Mouse (Mus musculus): ENCODE measurements around the gene Umad1.

Umad1 gene

GRCm38 (mm10) chr6:8259004-8259666, at the start of gene Umad1, which contains the start of the genes Rpa3 and Gm45062:
Gene Umad1 (plus strand): TSS chr6:8259288.
Gene Rpa3 (minus strand): TSS chr6:8259173.
Gene Gm45062 (plus strand): TSS chr6:8259450.
- DNase-seq (ENCODE audit: low read depth, low spot score): peak; percentile 92

GRCm38 (mm10) chr6:8209866-8210186, 49.3 kb upstream of the Umad1 start:
- DNase-seq (ENCODE audit: low read depth, low spot score): no peak

- no peak for DNase-seq (ENCODE audit: low read depth, low spot score)
Measured at GRCm38 (mm10) chr6:8210661-8211060, 48.4 kb upstream of the Umad1 start.

- no peak for DNase-seq (ENCODE audit: low read depth, low spot score)
Measured at GRCm38 (mm10) chr6:8227035-8227434, 32.1 kb upstream of the Umad1 start.

- no peak for DNase-seq (ENCODE audit: low read depth, low spot score)
Measured at GRCm38 (mm10) chr6:8228596-8228995, 30.5 kb upstream of the Umad1 start.

- DNase-seq (ENCODE audit: low read depth, low spot score): no peak
Measured at GRCm38 (mm10) chr6:8258316-8258715, 772 bp upstream of the Umad1 start.

- no peak for DNase-seq (ENCODE audit: low read depth, low spot score)
Measured at GRCm38 (mm10) chr6:8259667-8260044, 568 bp downstream of the Umad1 start.

- no peak for DNase-seq (ENCODE audit: low read depth, low spot score)
Measured at GRCm38 (mm10) chr6:8271047-8271446, 12.0 kb downstream of the Umad1 start.

- no peak for DNase-seq (ENCODE audit: low read depth, low spot score)
Measured at GRCm38 (mm10) chr6:8274387-8275054, 15.4 kb downstream of the Umad1 start.

GRCm38 (mm10) chr6:8275098-8275497, 16.0 kb downstream of the Umad1 start:
- DNase-seq (ENCODE audit: low read depth, low spot score): no peak

- DNase-seq (ENCODE audit: low read depth, low spot score): no peak
Measured at GRCm38 (mm10) chr6:8276431-8276830, 17.3 kb downstream of the Umad1 start.

- no peak for DNase-seq (ENCODE audit: low read depth, low spot score)
Measured at GRCm38 (mm10) chr6:8278426-8279002, 19.4 kb downstream of the Umad1 start.

- DNase-seq (ENCODE audit: low read depth, low spot score): no peak
Measured at GRCm38 (mm10) chr6:8283255-8283654, 24.2 kb downstream of the Umad1 start.

- no peak for DNase-seq (ENCODE audit: low read depth, low spot score)
Measured at GRCm38 (mm10) chr6:8285401-8285960, 26.4 kb downstream of the Umad1 start.

GRCm38 (mm10) chr6:8286146-8286545, 27.1 kb downstream of the Umad1 start:
- no peak for DNase-seq (ENCODE audit: low read depth, low spot score)

- DNase-seq (ENCODE audit: low read depth, low spot score): no peak
Measured at GRCm38 (mm10) chr6:8288755-8289580, 29.9 kb downstream of the Umad1 start.

GRCm38 (mm10) chr6:8294048-8294784, 35.1 kb downstream of the Umad1 start:
- DNase-seq (ENCODE audit: low read depth, low spot score): no peak

- no peak for DNase-seq (ENCODE audit: low read depth, low spot score)
Measured at GRCm38 (mm10) chr6:8299066-8299863, 40.2 kb downstream of the Umad1 start.

- DNase-seq (ENCODE audit: low read depth, low spot score): no peak
Measured at GRCm38 (mm10) chr6:8307878-8308775, 49.0 kb downstream of the Umad1 start.

Data from WW6 (cell line).